Mouse (Mus musculus): ENCODE results near the gene Ak4. TPM values are rescaled to one million over a fixed set of nuclear protein-coding genes. Genes with fewer than 3 reads are reported as not detected.

The Ak4 gene
- total RNA-seq, 2 experiments from 2014 or later = 25.3 to 27.9 TPM

DNA sequence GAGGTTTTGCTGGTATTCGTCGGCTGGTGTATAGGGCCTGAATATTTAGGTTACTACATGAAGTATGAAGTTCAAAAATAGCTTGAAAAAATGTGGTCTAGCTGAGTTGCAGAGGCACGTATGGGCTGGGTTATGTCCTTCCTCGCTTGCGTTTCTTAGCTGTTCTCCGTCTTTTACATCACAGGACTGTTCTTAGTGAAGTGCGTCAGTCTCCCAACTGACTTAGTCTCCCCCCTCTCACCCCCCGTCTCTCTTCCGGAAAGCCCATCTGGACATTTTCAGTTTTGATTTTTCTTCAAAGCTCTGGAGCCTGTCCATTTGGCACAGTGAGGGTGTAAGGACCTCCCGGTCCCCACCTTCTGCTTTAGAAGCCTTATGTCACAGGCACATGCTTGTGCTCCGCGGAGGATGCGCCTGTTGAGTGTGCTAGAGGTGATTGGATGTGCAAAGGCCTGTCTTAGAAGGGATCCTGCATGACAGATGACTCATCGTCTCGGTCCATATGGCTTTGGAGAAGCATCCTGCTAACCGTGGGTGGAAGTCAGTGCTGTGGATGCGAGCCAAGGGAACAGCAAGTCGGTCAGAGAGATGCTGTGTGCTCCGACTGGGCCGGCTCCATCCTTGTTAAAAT is 31.2 kb downstream of the Ak4 start:
- peak; percentile 81 to 94 for DNase-seq (ENCODE audit: low spot score in 2 of 2)
- intact Hi-C loops (cut with DNase I) = no loop called here

DNA sequence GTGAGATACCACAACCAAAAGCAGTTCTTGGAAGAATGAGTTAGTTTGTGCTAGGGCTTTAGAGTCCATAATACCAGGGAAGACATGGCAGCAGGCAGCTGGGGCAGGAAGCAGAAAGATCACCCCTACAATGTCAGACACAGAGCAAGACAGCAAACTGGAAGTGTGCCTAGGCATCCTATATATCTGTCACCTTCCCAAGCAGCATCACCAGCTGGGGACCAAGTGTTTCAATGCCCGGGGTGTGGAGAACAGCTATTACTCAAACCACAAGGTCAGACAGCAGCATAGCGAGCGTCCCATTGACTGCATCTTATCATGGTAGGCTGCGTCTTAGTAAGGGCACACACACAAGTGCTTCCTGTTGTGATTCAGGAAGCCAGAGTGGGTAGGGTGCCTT is 32.0 kb downstream of the Ak4 start:
- intact Hi-C loops (cut with DNase I) = no loop called here
- DNase-seq (ENCODE audit: low spot score in 2 of 2) = no peak

DNA sequence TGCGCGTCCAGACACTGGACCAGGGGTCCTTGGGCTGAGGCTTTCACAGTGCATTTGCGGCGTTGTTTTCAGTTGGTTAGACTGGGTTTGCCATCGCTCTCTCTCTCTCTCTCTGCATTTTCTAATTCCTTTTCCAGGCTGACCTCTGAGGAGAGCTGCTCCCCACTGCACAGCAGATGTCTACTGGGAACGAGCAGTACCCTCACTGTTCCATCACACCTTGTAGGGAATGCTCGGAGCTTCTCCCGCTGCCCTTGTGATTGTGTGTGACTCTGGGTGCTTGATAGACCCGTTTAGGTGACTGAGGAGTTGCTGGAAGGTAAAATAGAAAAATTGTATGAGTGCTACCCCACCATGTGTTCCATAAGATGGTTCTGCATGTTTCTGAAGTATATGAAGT is 33.8 kb downstream of the Ak4 start:
- DNase-seq (ENCODE audit: low spot score in 2 of 2) = no peak
- intact Hi-C loops (cut with DNase I) = no loop called here

DNA sequence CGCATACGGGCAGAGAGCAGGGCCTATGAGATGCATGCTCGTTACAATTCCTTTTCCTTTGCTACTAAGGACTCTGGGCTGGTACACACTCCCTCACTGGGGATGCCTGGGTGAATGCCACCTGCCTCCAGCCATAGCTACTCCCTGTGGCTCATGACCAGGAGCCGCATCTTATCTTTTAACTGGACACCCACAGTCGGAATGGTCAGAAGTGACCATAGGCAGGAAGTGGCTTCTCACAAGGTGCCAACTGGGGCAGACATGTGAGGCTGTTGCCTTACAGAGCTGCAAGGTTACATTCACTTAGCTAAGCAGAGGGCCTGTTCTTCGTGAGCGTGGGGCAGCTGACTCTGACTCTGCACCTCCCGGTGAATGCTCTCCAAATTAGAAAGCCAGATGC is 38.1 kb downstream of the Ak4 start:
- DNase-seq (ENCODE audit: low spot score in 2 of 2) = no peak
- intact Hi-C loops (cut with DNase I) = loop anchor here (5.0 kb wide), 1 partner anchor 65 kb away; no protein-coding TSS in a partner anchor

DNA sequence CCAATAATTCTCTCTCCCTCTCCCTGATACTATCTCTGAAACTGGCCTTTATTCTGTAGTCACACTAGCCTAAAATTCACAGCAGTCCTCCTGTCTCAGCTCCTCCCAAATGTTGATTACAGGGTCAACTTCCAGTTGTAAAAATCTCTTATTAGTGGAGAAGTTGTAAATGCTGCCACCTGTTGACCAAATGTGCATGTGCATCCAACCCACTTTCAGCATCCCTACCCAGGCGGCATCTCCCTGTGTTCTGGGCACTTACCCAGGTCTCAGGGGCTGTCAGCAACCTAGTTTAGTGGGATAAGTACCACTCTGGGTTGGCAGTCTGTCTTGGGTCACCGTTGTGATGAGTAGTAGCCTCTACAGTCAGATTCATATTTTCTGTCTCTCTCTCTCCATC is 39.3 kb downstream of the Ak4 start:
- peak; percentile 70 to 75 for DNase-seq (ENCODE audit: low spot score in 2 of 2)
- intact Hi-C loops (cut with DNase I) = loop anchor here (5.0 kb wide), 1 partner anchor 66 kb away; no protein-coding TSS in a partner anchor

DNA sequence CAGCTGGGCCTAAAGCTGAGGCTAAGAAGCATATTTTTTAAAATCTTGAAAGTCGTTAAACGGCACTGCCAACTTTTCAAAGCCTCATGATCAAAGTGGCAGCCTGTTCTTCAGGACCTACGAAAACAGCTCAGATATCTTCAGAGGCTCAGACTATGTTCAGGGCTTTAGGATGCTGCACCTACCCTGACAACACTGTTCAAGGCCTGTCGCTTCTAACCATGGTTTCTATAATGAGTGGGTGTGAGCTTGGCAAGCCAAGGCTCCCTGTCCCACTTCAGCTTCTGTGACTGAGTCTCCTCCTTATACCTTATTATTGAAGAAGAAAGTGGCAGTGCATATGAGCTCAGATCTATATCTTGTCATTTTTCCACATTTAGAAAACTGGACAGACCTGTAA is 40.3 kb downstream of the Ak4 start:
- DNase-seq (ENCODE audit: low spot score in 2 of 2) = no peak
- intact Hi-C loops (cut with DNase I) = loop anchor here (5.0 kb wide), 1 partner anchor 67 kb away; no protein-coding TSS in a partner anchor

DNA sequence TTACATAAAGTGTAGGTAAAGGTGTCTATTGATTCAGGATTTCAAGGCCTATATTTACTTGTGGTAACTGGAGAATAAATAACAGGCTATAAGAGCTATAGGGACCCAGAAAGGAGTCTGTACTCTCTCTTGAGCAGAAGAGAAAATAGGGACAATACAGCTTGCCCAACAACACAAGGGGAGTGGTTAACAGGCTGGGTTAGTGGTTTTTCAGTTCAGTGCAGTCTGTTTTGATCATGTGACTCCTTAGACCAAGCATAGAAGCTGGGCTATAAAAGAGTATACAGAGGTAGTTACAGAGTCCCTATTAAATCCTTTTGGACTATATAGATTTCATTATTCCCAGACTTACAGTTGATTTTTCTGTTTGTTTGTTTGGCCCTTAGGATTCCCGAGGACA is 41.0 kb downstream of the Ak4 start:
- no peak for DNase-seq (ENCODE audit: low spot score in 2 of 2)
- intact Hi-C loops (cut with DNase I) = no loop called here

DNA sequence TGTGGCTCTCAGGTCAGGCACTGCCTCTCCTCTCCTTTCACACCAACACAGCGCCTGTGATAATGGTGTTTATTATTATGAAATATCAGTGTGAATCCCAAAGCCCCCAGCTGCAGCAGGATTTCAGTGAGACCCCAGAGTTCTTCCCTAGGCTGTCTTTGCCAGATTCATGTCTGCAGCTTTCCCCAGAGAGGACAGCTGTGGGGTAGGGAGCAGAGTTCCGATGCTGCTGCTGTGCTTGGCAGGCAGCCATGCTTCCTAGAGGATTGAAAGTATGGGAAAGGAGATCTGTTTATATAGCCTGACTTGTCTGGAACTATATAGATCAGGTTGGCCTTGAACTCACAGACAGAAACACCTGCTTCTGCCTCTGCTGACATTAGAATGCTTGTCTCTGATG is 43.0 kb downstream of the Ak4 start:
- DNase-seq (ENCODE audit: low spot score in 2 of 2) = no peak
- intact Hi-C loops (cut with DNase I) = no loop called here

DNA sequence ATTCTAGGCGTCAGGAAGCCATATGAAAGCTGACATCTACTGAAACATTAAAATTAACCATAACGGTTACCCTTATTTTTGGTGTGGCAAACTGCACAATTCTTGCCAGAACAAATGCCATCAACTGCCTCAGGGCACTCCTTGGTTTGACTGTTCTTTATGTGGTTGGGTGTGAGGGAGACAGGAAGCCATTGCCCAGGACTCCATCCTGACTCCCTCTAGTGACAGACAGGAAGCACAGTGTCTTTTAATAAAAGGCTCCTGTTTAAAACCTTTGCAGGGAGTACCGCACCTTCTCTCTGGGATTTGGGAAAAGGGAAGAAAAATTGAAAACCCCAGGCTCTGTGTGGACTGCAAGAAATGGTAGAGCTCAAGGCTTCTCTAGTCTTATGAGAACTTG is 47.2 kb downstream of the Ak4 start:
- intact Hi-C loops (cut with DNase I) = no loop called here
- DNase-seq (ENCODE audit: low spot score in 2 of 2) = no peak

DNA sequence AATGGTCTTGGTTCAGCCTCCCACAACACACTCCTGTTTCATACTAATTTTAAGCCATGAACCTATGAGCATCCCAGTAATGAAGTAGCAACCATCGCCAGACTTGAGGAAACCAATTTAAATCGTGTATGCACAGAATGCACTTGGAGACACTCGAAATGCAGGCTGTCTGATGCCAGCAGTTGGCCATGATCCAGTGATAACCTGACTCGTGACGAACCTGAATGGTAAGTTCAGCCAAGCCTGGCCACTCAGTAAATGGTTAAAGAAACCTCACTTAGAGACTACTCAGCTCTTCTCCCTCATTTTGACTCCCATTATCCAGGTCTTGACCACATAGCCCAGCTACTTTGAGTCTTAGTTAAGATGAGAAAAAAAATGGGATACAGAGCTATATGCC is 50.2 kb downstream of the Ak4 start:
- intact Hi-C loops (cut with DNase I) = no loop called here

DNA sequence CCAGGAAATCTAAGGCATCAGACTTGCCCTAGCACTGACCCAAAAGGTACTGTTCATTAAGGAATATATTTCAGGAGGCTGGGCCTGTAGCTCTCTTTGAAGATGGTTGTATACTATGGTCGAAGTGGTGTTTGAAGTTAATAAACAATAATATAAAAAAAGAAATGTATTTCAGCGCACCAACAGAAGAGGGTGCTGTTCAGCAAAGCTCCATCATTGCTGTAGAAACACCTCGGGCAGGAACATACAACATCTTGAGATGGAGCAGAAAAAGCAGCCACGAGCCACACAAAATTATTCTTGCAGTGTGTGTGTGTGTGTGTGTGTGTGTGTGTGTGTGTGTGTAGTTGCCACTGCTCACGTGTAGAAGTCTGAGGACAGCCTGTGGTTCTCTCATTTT is 51.5 kb downstream of the Ak4 start:
- DNase-seq (ENCODE audit: low spot score in 2 of 2) = peak in 1 of 2 experiments; percentile 49
- intact Hi-C loops (cut with DNase I) = no loop called here

More for the DNA sequence above, 50.2 kb downstream of the Ak4 start:
- no peak for DNase-seq (ENCODE audit: low spot score in 2 of 2)

DNA sequence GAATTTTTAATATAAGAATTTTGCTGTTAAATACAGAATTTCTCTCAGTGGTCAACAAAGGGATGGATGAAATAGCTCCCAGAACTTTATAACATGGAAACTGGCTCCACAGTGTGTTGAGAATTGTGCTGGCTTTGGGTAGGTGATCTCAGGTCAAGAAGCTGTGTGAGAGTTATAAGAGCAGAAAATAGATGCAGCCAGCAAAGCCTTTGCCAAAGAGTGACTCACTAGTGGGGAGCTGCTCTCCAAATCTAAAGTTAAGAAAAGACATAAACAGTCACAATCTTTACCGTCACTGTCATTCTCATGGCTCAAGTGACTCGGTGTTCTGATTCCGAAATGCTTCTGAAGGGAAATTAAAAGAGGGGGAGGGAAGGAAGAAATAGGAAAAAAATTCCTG is 53.7 kb downstream of the Ak4 start:
- intact Hi-C loops (cut with DNase I) = no loop called here
- no peak for DNase-seq (ENCODE audit: low spot score in 2 of 2)

DNA sequence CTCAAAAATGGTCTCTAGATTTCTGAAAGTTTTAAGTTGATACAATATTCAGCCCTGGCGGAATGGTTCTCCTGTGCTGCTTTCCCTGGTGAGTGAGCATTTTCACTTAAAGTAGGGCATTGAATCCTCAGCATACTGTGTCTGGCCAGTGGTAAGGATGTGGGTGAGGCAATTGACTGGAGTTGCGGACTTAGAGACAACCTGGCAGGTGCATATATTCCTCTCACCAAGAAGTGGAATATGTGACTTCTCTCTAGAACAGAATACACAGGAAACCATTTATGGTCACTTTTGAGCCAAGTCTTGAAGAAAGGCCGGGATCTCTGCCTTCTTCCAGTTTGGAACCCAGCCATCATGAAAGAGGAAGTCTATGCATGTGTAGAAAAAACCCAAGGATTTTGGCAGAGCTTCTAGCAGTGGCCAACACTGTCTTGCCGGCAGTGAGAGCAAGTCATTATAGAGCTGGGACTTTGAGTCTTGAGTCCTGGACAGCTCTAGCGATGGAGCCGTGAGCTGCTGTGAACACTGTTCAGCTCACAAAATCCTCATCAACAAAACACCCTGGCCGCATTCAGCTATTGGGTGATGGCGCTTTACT is 71.3 kb downstream of the Ak4 start:
- intact Hi-C loops (cut with DNase I) = no loop called here
- DNase-seq (ENCODE audit: low spot score in 2 of 2) = no peak

DNA sequence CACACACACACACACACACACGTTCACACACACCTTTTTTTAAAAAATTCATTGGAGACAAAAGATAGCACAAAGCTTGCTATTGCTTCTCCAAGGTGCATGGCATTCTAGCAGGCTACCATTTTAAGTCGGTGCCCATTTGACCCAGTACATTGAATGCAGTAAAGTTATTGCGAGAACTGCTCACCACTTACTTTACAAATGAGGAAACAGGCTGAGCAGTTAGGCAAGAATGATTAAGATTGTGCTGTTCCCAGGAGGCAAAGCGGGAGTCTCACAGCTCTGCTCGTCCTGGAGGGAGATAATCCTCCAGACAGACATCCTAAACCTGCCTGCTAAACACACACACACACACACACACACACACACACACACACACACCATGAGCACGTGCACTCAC is 72.6 kb downstream of the Ak4 start:
- intact Hi-C loops (cut with DNase I) = no loop called here
- no peak for DNase-seq (ENCODE audit: low spot score in 2 of 2)

DNA sequence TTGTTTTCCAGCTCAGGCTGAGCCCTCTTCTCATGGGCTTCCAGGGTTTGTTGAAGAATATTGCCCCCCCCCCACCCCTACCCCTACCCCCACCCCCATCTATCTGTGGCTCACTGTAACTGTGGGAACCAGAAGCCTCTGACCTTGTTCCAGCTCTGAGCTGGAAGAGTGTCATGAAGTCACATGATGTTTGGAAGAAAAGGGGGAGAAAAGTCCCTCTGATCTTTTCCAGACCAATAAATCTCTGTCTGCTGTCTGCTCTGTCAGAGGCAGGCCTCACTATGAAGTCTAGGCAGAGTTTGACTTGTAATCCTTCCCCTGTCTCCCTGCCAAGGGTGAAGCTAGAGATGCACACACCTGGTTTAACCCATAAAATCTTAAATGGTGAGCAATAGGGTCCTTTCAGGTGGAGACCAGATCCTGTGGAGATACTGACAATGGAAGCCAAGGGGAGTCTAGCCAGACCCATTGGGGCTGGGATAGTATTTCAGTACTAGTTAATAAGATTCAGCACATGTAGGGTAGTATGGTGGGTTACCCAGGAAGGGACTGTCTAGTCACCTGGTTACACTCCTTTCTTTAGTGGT is 74.6 kb downstream of the Ak4 start:
- intact Hi-C loops (cut with DNase I) = no loop called here

DNA sequence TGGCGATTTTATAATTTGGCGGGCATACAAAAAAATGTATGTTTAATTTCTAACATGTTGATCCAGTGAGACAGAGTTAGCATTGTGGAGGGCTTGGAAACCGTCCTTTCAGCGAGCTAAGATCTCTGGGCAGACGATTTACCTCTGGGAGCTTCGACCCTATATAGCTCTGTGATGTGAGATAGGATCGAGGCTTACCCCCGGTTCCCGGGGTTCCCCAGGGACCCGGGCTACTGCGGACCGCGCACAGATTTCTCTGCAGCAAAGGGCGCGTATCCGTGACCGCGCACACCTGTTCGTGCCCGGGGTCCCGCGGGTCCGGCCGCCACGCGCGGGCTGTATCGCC is 77.1 kb downstream of the Ak4 start:
- no peak for DNase-seq (ENCODE audit: low spot score in 2 of 2)
- intact Hi-C loops (cut with DNase I) = no loop called here

More for the DNA sequence above, 74.6 kb downstream of the Ak4 start:
- DNase-seq (ENCODE audit: low spot score in 2 of 2) = no peak

DNA sequence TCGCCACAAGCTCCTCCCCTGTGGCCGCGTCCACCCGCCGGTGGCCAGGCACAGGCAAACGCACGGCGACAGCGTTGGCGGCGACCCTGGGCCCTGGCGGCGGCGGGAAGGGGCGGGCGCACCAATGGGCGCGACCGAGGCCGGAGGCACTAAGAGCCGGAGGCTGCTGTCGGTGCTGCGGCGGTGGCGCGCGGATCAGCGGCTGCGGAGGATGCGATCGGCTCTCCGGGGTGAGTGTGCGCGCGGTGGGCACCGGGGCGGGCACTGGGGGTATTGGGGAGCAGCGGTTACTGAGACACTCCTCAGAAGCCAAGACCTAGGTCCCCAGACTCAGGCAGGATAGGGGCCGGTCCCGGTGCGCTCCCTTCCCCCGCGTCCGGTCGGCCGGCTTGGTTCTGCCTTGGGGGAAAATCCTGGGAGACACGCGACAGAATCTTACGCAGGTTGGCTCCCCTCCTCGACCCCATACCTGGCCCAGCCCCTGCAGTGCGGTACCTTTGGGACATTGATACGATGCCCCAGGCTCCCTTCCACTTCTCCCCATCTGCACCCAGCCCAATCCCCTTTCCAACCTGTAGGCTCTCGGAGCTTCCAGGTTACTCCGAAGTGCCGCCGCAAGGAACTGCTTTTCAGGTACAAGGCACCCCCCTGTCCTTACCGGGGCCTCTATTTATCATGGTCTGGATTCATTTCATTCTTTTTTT is 77.6 kb downstream of the Ak4 start, which contains the start of gene Dnajc6:
Gene Dnajc6, plus strand, starts transcription at position 115 of the 704 bp plus-strand sequence.
- DNase-seq (ENCODE audit: low spot score in 2 of 2) = peak in 1 of 2 experiments; percentile 36

DNA sequence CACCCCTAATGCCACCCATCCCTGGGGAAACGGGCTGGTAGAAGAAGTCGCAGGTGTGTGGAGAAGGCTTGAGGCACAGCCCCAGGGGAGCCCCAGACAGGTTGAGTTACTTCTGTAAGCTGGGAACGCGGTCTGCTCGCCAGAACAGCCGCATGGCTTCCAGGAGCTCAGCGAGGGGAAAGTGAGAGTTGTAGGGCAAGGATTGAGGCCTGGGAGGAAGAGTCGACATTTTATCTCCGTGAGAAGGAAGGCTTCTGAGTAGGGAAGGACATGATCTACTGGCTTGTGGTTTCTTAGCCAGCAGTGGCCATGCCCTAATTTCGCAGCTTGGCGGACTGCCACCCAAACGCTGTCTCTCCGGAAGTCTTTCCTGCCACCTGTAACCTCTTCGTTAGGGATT is 78.3 kb downstream of the Ak4 start:
- DNase-seq (ENCODE audit: low spot score in 2 of 2) = no peak
- intact Hi-C loops (cut with DNase I) = no loop called here

More for the DNA sequence above, 77.6 kb downstream of the Ak4 start, which contains the start of gene Dnajc6:
- intact Hi-C loops (cut with DNase I) = no loop called here

DNA sequence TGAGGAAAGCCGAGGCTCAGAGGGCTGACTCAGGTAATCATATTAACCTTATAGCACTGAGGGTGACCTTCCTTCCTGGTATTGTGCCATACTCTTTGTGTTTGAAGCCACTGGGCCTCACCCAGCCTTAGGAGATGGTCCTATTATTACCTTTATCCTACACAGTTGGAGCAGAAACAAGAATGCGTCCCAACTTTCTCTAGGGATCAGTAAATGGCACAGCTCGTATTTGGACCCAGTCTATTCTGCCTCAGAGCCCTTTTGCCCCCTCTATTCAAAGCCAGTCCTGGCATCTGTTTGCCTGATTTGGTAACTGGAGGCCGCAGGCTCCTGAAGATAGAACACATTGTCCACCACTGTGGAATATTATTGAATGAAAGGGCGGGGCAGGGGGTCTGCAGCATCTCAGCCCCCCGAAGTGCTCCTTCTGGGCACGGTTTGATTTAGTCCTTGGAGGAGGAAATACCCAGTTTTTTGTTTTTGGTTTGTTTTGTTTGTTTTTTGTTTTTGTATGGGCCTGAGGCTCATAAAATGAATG is 85.5 kb downstream of the Ak4 start:
- no peak for DNase-seq (ENCODE audit: low spot score in 2 of 2)
- intact Hi-C loops (cut with DNase I) = no loop called here

DNA sequence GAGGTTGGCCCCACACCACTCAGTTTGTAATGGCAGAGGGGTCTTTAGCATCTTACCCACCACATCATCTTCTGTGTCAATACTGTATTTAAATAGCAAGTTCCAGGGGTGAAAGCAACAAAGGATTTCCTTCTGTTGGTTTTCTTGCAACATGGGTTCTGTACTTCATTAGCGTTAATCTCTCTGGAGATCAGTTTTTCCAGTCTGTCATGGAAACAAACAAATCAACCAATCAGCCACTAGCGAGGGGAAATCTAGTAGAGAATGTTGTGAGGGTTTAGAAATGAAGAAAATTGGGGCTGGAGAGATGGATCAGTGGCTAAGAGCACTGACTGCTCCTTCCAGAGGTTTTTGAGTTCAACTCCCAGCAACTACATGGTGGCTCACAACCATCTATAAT is 86.9 kb downstream of the Ak4 start:
- no peak for DNase-seq (ENCODE audit: low spot score in 2 of 2)
- intact Hi-C loops (cut with DNase I) = no loop called here

Measured in left cerebral cortex, postnatal 14 days (tissue).